Mouse (Mus musculus): ENCODE data around the gene 0610040J01Rik.

DNA sequence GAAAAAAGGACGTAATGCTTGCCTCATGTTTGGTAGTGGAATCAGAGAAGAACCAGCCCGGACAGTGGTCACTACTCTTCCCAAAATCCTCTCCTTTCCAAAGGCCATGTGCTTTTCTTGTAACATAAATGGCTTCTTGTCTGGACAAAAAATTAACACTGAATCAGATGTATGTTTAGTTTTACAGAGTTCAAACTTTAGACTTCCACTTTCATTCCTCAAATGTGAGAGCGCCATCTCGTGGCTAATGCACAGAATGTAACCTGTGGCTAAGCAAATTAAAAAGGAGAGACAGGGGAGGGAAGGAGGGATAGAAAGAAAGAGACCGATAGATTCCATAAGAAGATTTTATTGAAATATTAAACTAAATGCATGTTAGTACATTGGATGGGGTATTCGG lies 45.4 kb upstream of the 0610040J01Rik start:
- TF ChIP-seq CTCF (IDR thresholded peaks at IDR 0.05; ENCODE audit: low read depth) = peak; percentile 84
- no peak for TF ChIP-seq EP300 (IDR thresholded peaks at IDR 0.05; ENCODE audit: low read depth)

Data from heart, postnatal 0 days (tissue).